Mouse (Mus musculus) ES-Bruce4 (cell line): Measurements from ENCODE around the gene Plekho1. TPM values are rescaled to one million over a fixed set of nuclear protein-coding genes. Genes with fewer than 3 reads are reported as not detected.
"Not testable (repeated sequence)": the region's sequence is repeated elsewhere in the genome, so short reads cannot be mapped to it uniquely, and the experiment has no call there.

Experiments used
- H3K27ac ChIP-seq: 2 replicates; pipeline ENCODE4 v1.5.1; 2012; ENCODE audit warnings: low read length, inconsistent platforms; ENCODE audit not compliant: insufficient read depth
- H3K27me3 ChIP-seq: 2 replicates; pipeline ENCODE4 v1.6.1; 2012; ENCODE audit warnings: mild to moderate bottlenecking, low read length, inconsistent platforms; ENCODE audit not compliant: control insufficient read depth, poor library complexity, insufficient read depth, severe bottlenecking
- H3K36me3 ChIP-seq: 2 replicates; pipeline ENCODE4 v1.6.1; 2012; ENCODE audit warnings: inconsistent platforms, mild to moderate bottlenecking, low read length, moderate library complexity; ENCODE audit not compliant: control insufficient read depth, poor library complexity, insufficient read depth, severe bottlenecking
- H3K4me1 ChIP-seq: one replicate; pipeline ENCODE4 v1.8.1; 2011; ENCODE audit warnings: low read length; ENCODE audit not compliant: control insufficient read depth, insufficient read depth
- H3K4me3 ChIP-seq: 2 replicates; pipeline ENCODE4 v1.5.1; 2011; ENCODE audit warnings: low read depth, mild to moderate bottlenecking, low read length
- H3K9ac ChIP-seq: 2 replicates; pipeline ENCODE4 v1.6.1; 2012; ENCODE audit warnings: low read depth, mild to moderate bottlenecking, inconsistent platforms; ENCODE audit not compliant: poor library complexity, severe bottlenecking
- H3K9me3 ChIP-seq: replicated peaks from 2 replicates; pipeline ENCODE4 v1.6.1; 2012; ENCODE audit warnings: mild to moderate bottlenecking, low read length, inconsistent platforms; ENCODE audit not compliant: control insufficient read depth, poor library complexity, insufficient read depth, severe bottlenecking
- CTCF ChIP-seq: IDR thresholded peaks from one replicate; pipeline ENCODE4 v1.8.1; 2011; ENCODE audit warnings: low read depth, low read length
- EP300 ChIP-seq: IDR thresholded peaks from 2 replicates; pipeline ENCODE4 v1.6.1; 2011; ENCODE audit warnings: low read depth, low read length; ENCODE audit not compliant: insufficient read depth
- POLR2A ChIP-seq: IDR thresholded peaks from one replicate; pipeline ENCODE4 v1.8.1; 2011; ENCODE audit warnings: low read length; ENCODE audit not compliant: insufficient read depth
- polyA plus RNA-seq: library from polyadenylated mRNA; stranded (reverse); fragments of >200 nt; gene quantifications from 2 replicates; pipeline ENCODE4 v1.2.4, GENCODE M21; 2011; ENCODE audit warnings: low read depth; ENCODE audit not compliant: missing spikeins, insufficient read depth, insufficient read length

Gene Plekho1
- polyA plus RNA-seq, 1 experiment, result 9.2 TPM

- no peaks in the 10 kb centered on the region for H3K36me3 ChIP-seq
- no peaks in the 10 kb centered on the region for H3K27me3 ChIP-seq
- H3K27ac ChIP-seq, result no peak overlapping the region
- TF ChIP-seq POLR2A (no peak), CTCF (no peak), EP300 (no peak)
- no peak overlapping the region for H3K9ac ChIP-seq
- H3K9me3 ChIP-seq, result no peaks in the 10 kb centered on the region
- no peaks in the 10 kb centered on the region for H3K4me1 ChIP-seq
- H3K4me3 ChIP-seq, result no peak overlapping the region
These were observed 42.8 kb downstream of the Plekho1 start for GRCm38 (mm10) chr3:95953023-95953422.

DNA sequence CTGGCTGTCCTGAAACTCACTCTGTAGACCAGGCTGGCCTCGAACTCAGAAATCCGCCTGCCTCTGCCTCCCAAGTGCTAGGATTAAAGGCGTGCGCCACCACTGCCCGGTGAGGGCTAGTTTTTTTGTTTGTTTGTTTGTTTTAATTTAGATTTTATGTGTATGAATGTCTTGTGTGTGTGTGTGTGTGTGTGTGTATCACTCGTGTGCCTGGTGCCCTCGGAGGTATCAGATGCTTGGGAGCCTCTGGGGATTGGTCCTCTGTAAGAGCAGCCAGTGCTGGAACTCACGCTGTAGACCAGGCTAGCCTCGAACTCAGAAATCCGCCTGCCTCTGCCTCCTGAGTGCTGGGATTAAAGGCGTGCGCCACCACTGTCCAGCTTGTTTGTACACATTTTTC lies 44.2 kb downstream of the Plekho1 start:
- H3K9ac ChIP-seq, result peak overlapping the region; percentile 65
- peak overlapping the region; percentile 57 for H3K4me3 ChIP-seq
- peak overlapping the region; percentile 91 for H3K27ac ChIP-seq
- not testable (repeated sequence) for H3K9me3 ChIP-seq, H3K27me3 ChIP-seq, H3K4me1 ChIP-seq, H3K36me3 ChIP-seq

DNA sequence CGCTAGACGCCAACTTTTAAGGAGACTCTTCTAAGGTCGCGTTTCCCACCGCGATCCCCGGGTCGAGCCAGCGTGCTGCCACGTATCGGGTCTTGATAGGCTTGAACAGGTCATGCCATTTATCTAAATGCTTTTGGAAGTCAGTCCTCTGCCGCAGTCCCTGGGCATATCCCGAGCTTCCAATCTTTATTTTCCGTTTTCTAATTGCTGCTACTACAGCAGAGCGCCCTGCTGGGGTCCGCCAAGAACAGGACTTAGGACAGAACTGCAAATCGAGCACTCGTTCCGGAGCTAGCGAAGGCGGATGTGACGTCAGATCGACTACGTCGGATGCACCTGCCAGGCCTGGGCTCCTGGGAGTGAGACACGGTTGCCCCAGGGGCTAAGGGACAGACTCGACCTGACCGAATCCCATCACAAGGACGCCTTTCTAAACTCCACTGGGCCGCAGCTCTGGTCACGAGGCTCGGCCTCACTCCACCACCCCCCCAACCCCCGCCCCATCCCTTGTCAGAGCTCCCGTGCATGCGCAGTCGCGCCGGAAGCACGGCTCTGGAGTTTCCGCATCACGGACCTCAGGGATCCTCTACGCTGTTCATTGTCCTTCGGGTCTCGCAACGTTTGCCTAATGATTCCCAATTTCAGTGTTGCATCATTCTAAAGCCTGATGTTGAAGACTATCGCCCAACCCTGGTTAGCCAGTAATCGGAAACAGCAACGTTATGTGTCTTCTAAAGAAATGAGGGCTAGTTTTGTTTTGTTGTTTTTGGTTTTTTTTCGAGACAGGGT lies 44.8 kb downstream of the Plekho1 start:
- Histone ChIP-seq H3K4me1 (no peaks in the 10 kb centered on the region), H3K9ac (peak overlapping the region; percentile 65), H3K36me3 (peaks cover 4% of the 10 kb centered on the region; the same call in 1 of the 2 replicates), H3K27me3 (no peaks in the 10 kb centered on the region), H3K9me3 (no peaks in the 10 kb centered on the region), H3K27ac (peak overlapping the region; percentile 91), H3K4me3 (peak overlapping the region; percentile 57)
- 0 out of 2 replicates have a peak, but pooled peaks have one; percentile 37 for TF ChIP-seq EP300
- peak; percentile 43 for TF ChIP-seq POLR2A
- TF ChIP-seq CTCF, result no peak

DNA sequence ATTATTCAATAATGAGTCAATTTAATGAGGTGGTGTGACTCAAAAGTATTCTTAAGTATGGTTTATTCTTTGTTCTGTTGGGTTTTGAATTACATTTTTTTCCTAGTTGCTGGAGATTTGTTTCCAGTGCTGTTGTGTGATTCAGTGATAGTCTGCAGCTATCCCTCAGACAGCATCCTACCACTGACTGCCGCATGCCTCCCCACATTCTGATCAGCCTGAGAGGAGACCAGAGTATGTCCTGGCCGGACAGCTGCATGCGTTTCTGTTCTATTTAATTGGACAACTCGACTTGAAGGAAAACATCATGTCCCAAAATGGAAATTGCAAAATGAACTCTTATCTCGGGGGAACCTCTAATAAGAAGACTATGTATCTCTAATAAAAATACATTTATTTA lies 47.5 kb downstream of the Plekho1 start:
- TF ChIP-seq CTCF (no peak), EP300 (no peak), POLR2A (no peak)
- peaks cover 16% of the 10 kb centered on the region for H3K36me3 ChIP-seq
- H3K9ac ChIP-seq, result no peak overlapping the region
- no peak overlapping the region for H3K4me3 ChIP-seq
- H3K27ac ChIP-seq, result no peak overlapping the region
- no peaks in the 10 kb centered on the region for H3K27me3 ChIP-seq
- no peaks in the 10 kb centered on the region for H3K4me1 ChIP-seq
- no peaks in the 10 kb centered on the region for H3K9me3 ChIP-seq

GRCm38 (mm10) chr3:95945731-95946240 lies 50.0 kb downstream of the Plekho1 start:
- Histone ChIP-seq H3K9me3 (no peaks in the 10 kb centered on the region), H3K36me3 (peaks cover 26% of the 10 kb centered on the region), H3K9ac (no peak overlapping the region)

GRCm38 (mm10) chr3:95944742-95945141 lies 51.1 kb downstream of the Plekho1 start:
- no peaks in the 10 kb centered on the region for H3K4me1 ChIP-seq
- no peak overlapping the region for H3K4me3 ChIP-seq
- H3K36me3 ChIP-seq, result peaks cover 27% of the 10 kb centered on the region
- TF ChIP-seq POLR2A (no peak), CTCF (no peak), EP300 (no peak)
- no peaks in the 10 kb centered on the region for H3K9me3 ChIP-seq
- H3K9ac ChIP-seq, result no peak overlapping the region
- H3K27ac ChIP-seq, result no peak overlapping the region
- no peaks in the 10 kb centered on the region for H3K27me3 ChIP-seq

More at GRCm38 (mm10) chr3:95945731-95946240, 50.0 kb downstream of the Plekho1 start:
- Histone ChIP-seq H3K4me1 (no peaks in the 10 kb centered on the region), H3K4me3 (no peak overlapping the region), H3K27ac (no peak overlapping the region), H3K27me3 (no peaks in the 10 kb centered on the region)
- TF ChIP-seq CTCF (no peak), EP300 (no peak), POLR2A (no peak)
